Mouse (Mus musculus) heart, embryonic 13.5 days (tissue): ENCODE data around the gene Cavin3. TPM values are rescaled to one million over a fixed set of nuclear protein-coding genes. Genes with fewer than 3 reads are reported as not detected.

Source experiments
- ATAC-seq: fragments of 200-750 bp; cut with Nextera tagmentation; 2 replicates; pipeline ENCODE4 v1.8.0; 2017; ENCODE audit warnings: moderate TSS enrichment; ENCODE audit not compliant: insufficient number of reproducible peaks, low FRiP score, low TSS enrichment; ENCODE audit errors: extremely low read depth
- H3K27ac ChIP-seq: fragments of 300-500 bp; sonication (generic); replicated peaks from 2 replicates; pipeline ENCODE4 v1.5.1; 2015; ENCODE audit warnings: moderate library complexity, mild to moderate bottlenecking, inconsistent platforms
- H3K27me3 ChIP-seq: fragments of 300-500 bp; sonication (generic); replicated peaks from 2 replicates; pipeline ENCODE4 v1.6.1; 2015; ENCODE audit warnings: mild to moderate bottlenecking, inconsistent platforms
- H3K36me3 ChIP-seq: fragments of 300-500 bp; sonication (generic); 2 replicates; pipeline ENCODE4 v1.6.1; 2015; ENCODE audit warnings: mild to moderate bottlenecking, inconsistent platforms
- H3K4me1 ChIP-seq: fragments of 300-500 bp; sonication (generic); 2 replicates; pipeline ENCODE4 v1.6.1; 2015; ENCODE audit warnings: inconsistent platforms
- H3K4me2 ChIP-seq: fragments of 300-500 bp; sonication (generic); 2 replicates; pipeline ENCODE4 v1.6.1; 2015; ENCODE audit warnings: inconsistent platforms, mild to moderate bottlenecking, moderate library complexity
- H3K4me3 ChIP-seq: fragments of 300-500 bp; sonication (generic); 2 replicates; pipeline ENCODE4 v1.5.1; 2015; ENCODE audit warnings: moderate library complexity, mild to moderate bottlenecking, inconsistent platforms
- H3K9ac ChIP-seq: fragments of 300-500 bp; sonication (generic); 2 replicates; pipeline ENCODE4 v1.6.1; 2015; ENCODE audit warnings: inconsistent platforms, mild to moderate bottlenecking, moderate library complexity
- H3K9me3 ChIP-seq: fragments of 300-500 bp; sonication (generic); 2 replicates; pipeline ENCODE4 v1.6.1; 2016; ENCODE audit warnings: inconsistent platforms
- WGBS: fragments of 180-500 bp; shearing (Covaris S2); methylation state at CpG from one replicate; pipeline ENCODE4 v1.1.7; 2015; ENCODE audit warnings: mixed read lengths; 5-methylcytosine and 5-hydroxymethylcytosine counted together
- polyA plus RNA-seq: library from polyadenylated mRNA; unstranded; fragments of >200 nt; fragmentation: Nextera tagmentation; extraction: Ambion mirVana; gene quantifications from 2 replicates; pipeline ENCODE4 v1.2.1, GENCODE M21; 2015

Cavin3 gene
- polyA plus RNA-seq, 1 experiment from 2014 or later, result 74.7 TPM

GRCm38 (mm10) chr7:105441426-105441825 is 40.7 kb downstream of the Cavin3 start:
- WGBS, result 35% methylated on average over 4 of the region's 4 CpGs
- H3K9me3 ChIP-seq, result no peaks in the 10 kb centered on the region
- no peak overlapping the region for H3K9ac ChIP-seq
- H3K4me1 ChIP-seq, result peaks cover 12% of the 10 kb centered on the region
- no peaks in the 10 kb centered on the region for H3K27me3 ChIP-seq
- H3K4me2 ChIP-seq, result no peak overlapping the region
- no peak for ATAC-seq
- no peaks in the 10 kb centered on the region for H3K36me3 ChIP-seq
- H3K27ac ChIP-seq, result no peak overlapping the region
- no peak overlapping the region for H3K4me3 ChIP-seq

- no peak for ATAC-seq
- Histone ChIP-seq H3K4me2 (no peak overlapping the region), H3K9me3 (no peaks in the 10 kb centered on the region), H3K36me3 (no peaks in the 10 kb centered on the region), H3K4me3 (no peak overlapping the region), H3K9ac (no peak overlapping the region), H3K4me1 (peaks cover 12% of the 10 kb centered on the region), H3K27ac (no peak overlapping the region), H3K27me3 (no peaks in the 10 kb centered on the region)
- 42% methylated on average over 7 of the region's 7 CpGs for WGBS
Observed at GRCm38 (mm10) chr7:105437979-105438772, 43.9 kb downstream of the Cavin3 start.

GRCm38 (mm10) chr7:105434798-105435197 is 47.3 kb downstream of the Cavin3 start:
- H3K9me3 ChIP-seq, result no peaks in the 10 kb centered on the region

GRCm38 (mm10) chr7:105433859-105434258 is 48.2 kb downstream of the Cavin3 start:
- H3K36me3 ChIP-seq, result no peaks in the 10 kb centered on the region
- H3K4me1 ChIP-seq, result peaks cover 11% of the 10 kb centered on the region
- no peak overlapping the region for H3K4me3 ChIP-seq
- H3K9ac ChIP-seq, result no peak overlapping the region
- no peak overlapping the region for H3K27ac ChIP-seq
- H3K4me2 ChIP-seq, result no peak overlapping the region
- WGBS, result 74% methylated on average over 17 of the region's 17 CpGs
- no peak for ATAC-seq
- no peaks in the 10 kb centered on the region for H3K9me3 ChIP-seq
- H3K27me3 ChIP-seq, result peaks cover 26% of the 10 kb centered on the region

More at GRCm38 (mm10) chr7:105434798-105435197, 47.3 kb downstream of the Cavin3 start:
- peaks cover 12% of the 10 kb centered on the region for H3K4me1 ChIP-seq
- peaks cover 17% of the 10 kb centered on the region for H3K27me3 ChIP-seq
- no peak overlapping the region for H3K9ac ChIP-seq
- WGBS, result 71% methylated on average over 22 of the region's 22 CpGs
- no peak overlapping the region for H3K27ac ChIP-seq
- no peak overlapping the region for H3K4me3 ChIP-seq
- H3K36me3 ChIP-seq, result no peaks in the 10 kb centered on the region
- ATAC-seq, result no peak
- H3K4me2 ChIP-seq, result 0 out of 2 replicates have a peak overlapping the region, but pooled peaks have one; percentile 1

- H3K36me3 ChIP-seq, result no peaks in the 10 kb centered on the region
- ATAC-seq, result no peak
- H3K27me3 ChIP-seq, result peaks cover 44% of the 10 kb centered on the region
- H3K4me1 ChIP-seq, result no peaks in the 10 kb centered on the region
- H3K27ac ChIP-seq, result no peak overlapping the region
- H3K4me3 ChIP-seq, result no peak overlapping the region
- 33% methylated on average over 1 of the region's 1 CpGs for WGBS
- H3K9me3 ChIP-seq, result no peaks in the 10 kb centered on the region
- no peak overlapping the region for H3K9ac ChIP-seq
- H3K4me2 ChIP-seq, result no peak overlapping the region
Observed at GRCm38 (mm10) chr7:105432058-105432457, 50.0 kb downstream of the Cavin3 start.

Other genes with a start within 250 kb of the Cavin3 start
- not detected in 2 replicates for gene Olfr688, start 194.2 kb downstream of the Cavin3 start, polyA plus RNA-seq
- not detected in 2 replicates for gene Olfr689, start 171.1 kb downstream of the Cavin3 start, polyA plus RNA-seq
- not detected in 2 replicates for gene Olfr690, start 148.2 kb downstream of the Cavin3 start, polyA plus RNA-seq
- gene Olfr691, start 140.0 kb downstream of the Cavin3 start, polyA plus RNA-seq, result not detected in 2 replicates
- gene Olfr692, start 114.1 kb downstream of the Cavin3 start, polyA plus RNA-seq, result not detected in 2 replicates
- not detected in 2 replicates for gene Gm5901, start 107.3 kb downstream of the Cavin3 start, polyA plus RNA-seq
- gene Fam160a2, start 82.2 kb downstream of the Cavin3 start, polyA plus RNA-seq, result 28.9 and 29.6 TPM in 2 replicates
- not detected in 2 replicates for gene Cnga4, start 77.7 kb downstream of the Cavin3 start, polyA plus RNA-seq
- 0.11 and 0.18 TPM in 2 replicates for gene Cckbr, start 56.6 kb downstream of the Cavin3 start, polyA plus RNA-seq
- gene Smpd1, start 72.1 kb upstream of the Cavin3 start, polyA plus RNA-seq, result 50.0 and 55.7 TPM in 2 replicates
- 45.6 and 48.3 TPM in 2 replicates for gene Apbb1, start 99.4 kb upstream of the Cavin3 start, polyA plus RNA-seq
- 0.72 and 5.2 TPM in 2 replicates for gene Hpx, start 117.8 kb upstream of the Cavin3 start, polyA plus RNA-seq
- gene Trim3, start 151.3 kb upstream of the Cavin3 start, polyA plus RNA-seq, result 24.2 and 24.5 TPM in 2 replicates
- 162 and 171 TPM in 2 replicates for gene Timm10b, start 157.8 kb upstream of the Cavin3 start, polyA plus RNA-seq
- 41.7 and 50.5 TPM in 2 replicates for gene Arfip2, start 158.1 kb upstream of the Cavin3 start, polyA plus RNA-seq
- 23.5 and 31.6 TPM in 2 replicates for gene Gm45799, start 158.3 kb upstream of the Cavin3 start, polyA plus RNA-seq
- 0.44 and 0.60 TPM in 2 replicates for gene Dnhd1, start 168.5 kb upstream of the Cavin3 start, polyA plus RNA-seq